Mouse (Mus musculus) 3134 (cell line): ENCODE results near the gene Zfp704.

Experiments
- DNase-seq: peaks from one replicate; pipeline ENCODE4 v3.0.0-alpha.2; 2011; ENCODE audit warnings: low spot score; ENCODE audit not compliant: insufficient read length; ENCODE audit errors: extremely low read depth

Zfp704 gene

GRCm38 (mm10) chr3:9432796-9433526 lies 176.9 kb downstream of the Zfp704 start:
- DNase-seq = no peak

GRCm38 (mm10) chr3:9432226-9432625 lies 177.7 kb downstream of the Zfp704 start:
- DNase-seq = no peak

GRCm38 (mm10) chr3:9429946-9430345 lies 179.9 kb downstream of the Zfp704 start:
- no peak for DNase-seq

GRCm38 (mm10) chr3:9427826-9428225 lies 182.1 kb downstream of the Zfp704 start:
- no peak for DNase-seq

- no peak for DNase-seq
Observed at GRCm38 (mm10) chr3:9425661-9426060, 184.2 kb downstream of the Zfp704 start.

GRCm38 (mm10) chr3:9424637-9425036 lies 185.2 kb downstream of the Zfp704 start:
- DNase-seq = no peak

GRCm38 (mm10) chr3:9423669-9424068 lies 186.2 kb downstream of the Zfp704 start:
- DNase-seq = no peak

GRCm38 (mm10) chr3:9408896-9409295 lies 201.0 kb downstream of the Zfp704 start:
- DNase-seq = no peak

GRCm38 (mm10) chr3:9407801-9408200 lies 202.1 kb downstream of the Zfp704 start:
- DNase-seq = no peak

GRCm38 (mm10) chr3:9407119-9407546 lies 202.8 kb downstream of the Zfp704 start:
- DNase-seq = no peak

GRCm38 (mm10) chr3:9405341-9405740 lies 204.5 kb downstream of the Zfp704 start:
- DNase-seq = no peak

- no peak for DNase-seq
Observed at GRCm38 (mm10) chr3:9403255-9404050, 206.4 kb downstream of the Zfp704 start.

GRCm38 (mm10) chr3:9402836-9403235 lies 207.0 kb downstream of the Zfp704 start:
- no peak for DNase-seq

- no peak for DNase-seq
Observed at GRCm38 (mm10) chr3:9402345-9402744, 207.5 kb downstream of the Zfp704 start.

GRCm38 (mm10) chr3:9401685-9402084 lies 208.2 kb downstream of the Zfp704 start:
- no peak for DNase-seq

GRCm38 (mm10) chr3:9400886-9401221 lies 209.0 kb downstream of the Zfp704 start:
- DNase-seq = no peak

GRCm38 (mm10) chr3:9400201-9400885 lies 209.5 kb downstream of the Zfp704 start:
- DNase-seq = no peak

GRCm38 (mm10) chr3:9398271-9398670 lies 211.6 kb downstream of the Zfp704 start:
- peak; percentile 85 for DNase-seq
